Mouse (Mus musculus) testis, adult 2 months (tissue): ENCODE measurements around the gene Plch1.

Source experiments
- CTCF ChIP-seq: fragments of 200-500 bp; IDR thresholded peaks from 2 replicates; pipeline ENCODE4 v1.5.1; 2012; ENCODE audit warnings: low read depth, mild to moderate bottlenecking, inconsistent platforms, low read length, moderate library complexity; ENCODE audit not compliant: control insufficient read depth, insufficient read depth, insufficient replicate concordance
- POLR2A ChIP-seq: fragments of 200-500 bp; IDR thresholded peaks from 2 replicates; pipeline ENCODE4 v1.6.1; 2012; ENCODE audit warnings: low read depth, mild to moderate bottlenecking, inconsistent platforms, low read length, moderate library complexity; ENCODE audit not compliant: control insufficient read depth

- TF ChIP-seq CTCF (no peak), POLR2A (no peak)
Measured at GRCm38 (mm10) chr3:63814203-63814602, 85.1 kb downstream of the Plch1 start.
